Mouse (Mus musculus) erythroblast, embryonic 14.5 days (primary cell): Measurements from ENCODE around the gene Gsdma2. TPM values are rescaled to one million over a fixed set of nuclear protein-coding genes. Genes with fewer than 3 reads are reported as not detected.

ENCODE experiments used
- H3K27me3 ChIP-seq: 2 replicates; pipeline ENCODE4 v1.6.1; 2012; ENCODE audit warnings: inconsistent platforms; ENCODE audit not compliant: control insufficient read depth
- H3K36me3 ChIP-seq: 2 replicates; pipeline ENCODE4 v1.6.1; 2012; ENCODE audit warnings: mild to moderate bottlenecking, inconsistent platforms; ENCODE audit not compliant: control insufficient read depth
- H3K4me1 ChIP-seq: 2 replicates; pipeline ENCODE4 v1.6.1; 2012; ENCODE audit warnings: inconsistent platforms; ENCODE audit not compliant: control insufficient read depth
- H3K4me3 ChIP-seq: replicated peaks from 2 replicates; pipeline ENCODE3; 2012; ENCODE audit warnings: moderate library complexity, mild to moderate bottlenecking, inconsistent platforms
- H3K9me3 ChIP-seq: 2 replicates; pipeline ENCODE4 v1.6.1; 2012; ENCODE audit warnings: low read length, inconsistent platforms, mixed read lengths; ENCODE audit not compliant: control insufficient read depth
- GATA1 ChIP-seq: IDR thresholded peaks from 2 replicates; pipeline ENCODE4 v1.6.1; 2012; ENCODE audit warnings: low read length, inconsistent platforms, mixed read lengths
- TAL1 ChIP-seq: IDR thresholded peaks from 3 replicates; pipeline ENCODE4 v1.6.1; 2012; ENCODE audit warnings: low read length, inconsistent platforms, mixed read lengths
- polyA plus RNA-seq: library from polyadenylated mRNA; stranded (reverse); fragments of >175 nt; gene quantifications from 2 replicates; pipeline ENCODE4 v1.2.3, GENCODE M21; 2012

The Gsdma2 gene
- polyA plus RNA-seq, 1 experiment = not detected

- Histone ChIP-seq H3K4me1 (peaks cover 41% of the 10 kb centered on the region), H3K9me3 (no peaks in the 10 kb centered on the region), H3K4me3 (no peak overlapping the region), H3K36me3 (peaks cover 20% of the 10 kb centered on the region), H3K27me3 (no peaks in the 10 kb centered on the region; the same call in 1 of the 2 replicates)
- TF ChIP-seq GATA1 = no peak
- no peak for TF ChIP-seq TAL1
These were observed 34.6 kb downstream of the Gsdma2 start for GRCm38 (mm10) chr11:98681186-98681585.

- Histone ChIP-seq H3K36me3 (peaks cover 29% of the 10 kb centered on the region), H3K9me3 (no peaks in the 10 kb centered on the region), H3K27me3 (no peaks in the 10 kb centered on the region; the same call in 1 of the 2 replicates), H3K4me1 (peaks cover 41% of the 10 kb centered on the region), H3K4me3 (peak within 1 kb of the TSS; percentile 100)
- no peak for TF ChIP-seq TAL1
- no peak for TF ChIP-seq GATA1
These were observed 35.5 kb downstream of the Gsdma2 start, which contains the start of gene Psmd3 for GRCm38 (mm10) chr11:98681786-98682745. Gene Psmd3, plus strand, starts transcription at chr11:98682554.

GRCm38 (mm10) chr11:98682811-98683210 lies 36.3 kb downstream of the Gsdma2 start:
- peaks cover 36% of the 10 kb centered on the region for H3K36me3 ChIP-seq
- TF ChIP-seq GATA1 (no peak), TAL1 (no peak)
- H3K4me3 ChIP-seq = peak overlapping the region; percentile 100
- H3K9me3 ChIP-seq = no peaks in the 10 kb centered on the region
- H3K4me1 ChIP-seq = peaks cover 41% of the 10 kb centered on the region
- H3K27me3 ChIP-seq = no peaks in the 10 kb centered on the region; the same call in 1 of the 2 replicates

GRCm38 (mm10) chr11:98685642-98686041 lies 39.1 kb downstream of the Gsdma2 start:
- no peak overlapping the region for H3K4me3 ChIP-seq
- peaks cover 60% of the 10 kb centered on the region for H3K36me3 ChIP-seq
- TF ChIP-seq TAL1 (no peak), GATA1 (no peak)
- H3K9me3 ChIP-seq = no peaks in the 10 kb centered on the region
- H3K4me1 ChIP-seq = peaks cover 39% of the 10 kb centered on the region
- no peaks in the 10 kb centered on the region for H3K27me3 ChIP-seq

GRCm38 (mm10) chr11:98686976-98687375 lies 40.4 kb downstream of the Gsdma2 start:
- H3K36me3 ChIP-seq = peaks cover 74% of the 10 kb centered on the region
- no peaks in the 10 kb centered on the region for H3K9me3 ChIP-seq
- no peaks in the 10 kb centered on the region for H3K27me3 ChIP-seq
- peaks cover 31% of the 10 kb centered on the region for H3K4me1 ChIP-seq
- TF ChIP-seq TAL1 (no peak), GATA1 (no peak)
- no peak overlapping the region for H3K4me3 ChIP-seq

- H3K4me3 ChIP-seq = no peak overlapping the region
- peaks cover 84% of the 10 kb centered on the region for H3K36me3 ChIP-seq
- TF ChIP-seq GATA1 = no peak
- TF ChIP-seq TAL1 = no peak
- H3K9me3 ChIP-seq = no peaks in the 10 kb centered on the region
- H3K4me1 ChIP-seq = peaks cover 25% of the 10 kb centered on the region
- H3K27me3 ChIP-seq = no peaks in the 10 kb centered on the region
These were observed 41.5 kb downstream of the Gsdma2 start for GRCm38 (mm10) chr11:98688009-98688408.

GRCm38 (mm10) chr11:98693201-98693600 lies 46.6 kb downstream of the Gsdma2 start:
- no peaks in the 10 kb centered on the region for H3K9me3 ChIP-seq

GRCm38 (mm10) chr11:98693746-98694145 lies 47.2 kb downstream of the Gsdma2 start:
- TF ChIP-seq TAL1 (no peak), GATA1 (no peak)
- Histone ChIP-seq H3K4me1 (peaks cover 2% of the 10 kb centered on the region), H3K36me3 (peaks cover 81% of the 10 kb centered on the region), H3K27me3 (no peaks in the 10 kb centered on the region), H3K4me3 (no peak overlapping the region), H3K9me3 (no peaks in the 10 kb centered on the region)

More at GRCm38 (mm10) chr11:98693201-98693600, 46.6 kb downstream of the Gsdma2 start:
- Histone ChIP-seq H3K36me3 (peaks cover 85% of the 10 kb centered on the region), H3K4me3 (no peak overlapping the region), H3K27me3 (no peaks in the 10 kb centered on the region), H3K4me1 (peaks cover 2% of the 10 kb centered on the region)
- TF ChIP-seq TAL1 = no peak
- no peak for TF ChIP-seq GATA1

- Histone ChIP-seq H3K36me3 (peaks cover 78% of the 10 kb centered on the region), H3K4me3 (no peak overlapping the region), H3K27me3 (no peaks in the 10 kb centered on the region), H3K4me1 (peaks cover 2% of the 10 kb centered on the region), H3K9me3 (no peaks in the 10 kb centered on the region)
- TF ChIP-seq GATA1 (no peak), TAL1 (no peak)
These were observed 47.7 kb downstream of the Gsdma2 start for GRCm38 (mm10) chr11:98694301-98694700.
